Mouse (Mus musculus): ENCODE results near the gene Eif4e.
A peak's percentile ranks its signal among the peaks of the same experiment; 100 is the strongest.

Gene Eif4e

GRCm38 (mm10) chr3:138588001-138588400 is 62.0 kb downstream of the Eif4e start:
- no peak for DNase-seq

- DNase-seq: no peak
These were observed 65.0 kb downstream of the Eif4e start for GRCm38 (mm10) chr3:138591002-138591401.

- DNase-seq: no peak
These were observed 65.9 kb downstream of the Eif4e start for GRCm38 (mm10) chr3:138591806-138592365.

GRCm38 (mm10) chr3:138593131-138593530 is 67.2 kb downstream of the Eif4e start:
- no peak for DNase-seq

GRCm38 (mm10) chr3:138593911-138594310 is 67.9 kb downstream of the Eif4e start:
- no peak for DNase-seq

- no peak for DNase-seq
These were observed 75.1 kb downstream of the Eif4e start for GRCm38 (mm10) chr3:138601076-138601475.

- peak; percentile 11 for DNase-seq
These were observed 79.2 kb downstream of the Eif4e start for GRCm38 (mm10) chr3:138605132-138605531.

GRCm38 (mm10) chr3:138608665-138609064 is 82.7 kb downstream of the Eif4e start:
- DNase-seq: no peak
